Mouse (Mus musculus) effector memory CD4-positive, alpha-beta T cell, adult 5 months (primary cell): Measurements from ENCODE around the gene Yaf2. TPM values are rescaled to one million over a fixed set of nuclear protein-coding genes. Genes with fewer than 3 reads are reported as not detected.

ENCODE experiments used
- polyA plus RNA-seq: library from polyadenylated mRNA; unstranded; fragments of 100-300 nt; shearing (Covaris generic); gene quantifications from one replicate; pipeline ENCODE4 v1.2.1, GENCODE M21; 2017

Gene Yaf2
- polyA plus RNA-seq = 68.2 TPM

DNA sequence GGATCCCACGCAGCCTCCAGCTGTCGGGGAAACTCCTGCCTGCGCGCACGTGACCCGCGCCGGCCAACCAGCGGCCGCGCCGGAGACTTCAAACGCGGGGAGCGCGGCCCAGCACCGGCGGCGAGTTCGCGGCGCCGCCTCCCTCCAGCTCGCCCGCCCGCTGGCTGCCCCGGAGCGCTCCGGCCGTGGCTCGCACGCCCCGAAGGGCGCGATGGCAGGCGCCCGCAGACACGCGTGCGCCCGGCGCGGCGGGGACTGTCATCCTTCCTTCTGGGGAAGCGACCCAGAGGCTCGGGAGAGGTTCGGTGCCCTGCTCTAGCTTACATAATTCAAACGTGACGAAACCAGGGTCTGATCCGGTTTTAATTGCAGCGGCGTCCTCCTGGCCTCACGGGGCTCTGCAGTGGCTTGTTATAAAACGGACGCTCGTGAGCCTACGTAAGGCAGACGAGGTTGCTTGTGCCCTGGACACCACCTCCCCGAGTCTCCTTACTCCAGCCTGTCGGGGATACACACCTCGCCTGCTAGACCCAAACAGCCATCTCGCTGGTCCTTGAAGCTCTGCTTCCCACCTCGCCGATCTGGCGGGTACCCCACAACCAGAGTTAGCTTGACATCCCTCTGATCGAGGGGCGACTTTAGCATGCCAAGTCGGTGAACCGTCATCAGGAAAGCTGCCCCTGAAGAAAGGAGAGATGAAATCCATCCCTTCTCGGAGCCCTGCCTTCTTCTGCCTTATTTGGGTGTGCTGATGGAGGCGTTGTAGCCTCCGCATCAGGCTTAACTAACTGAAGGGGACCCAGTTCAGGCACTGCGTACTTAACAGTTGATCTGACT, at the start of gene Yaf2:
Yaf2 (minus strand) TSS at position 11 of the 837 bp plus-strand sequence.

DNA sequence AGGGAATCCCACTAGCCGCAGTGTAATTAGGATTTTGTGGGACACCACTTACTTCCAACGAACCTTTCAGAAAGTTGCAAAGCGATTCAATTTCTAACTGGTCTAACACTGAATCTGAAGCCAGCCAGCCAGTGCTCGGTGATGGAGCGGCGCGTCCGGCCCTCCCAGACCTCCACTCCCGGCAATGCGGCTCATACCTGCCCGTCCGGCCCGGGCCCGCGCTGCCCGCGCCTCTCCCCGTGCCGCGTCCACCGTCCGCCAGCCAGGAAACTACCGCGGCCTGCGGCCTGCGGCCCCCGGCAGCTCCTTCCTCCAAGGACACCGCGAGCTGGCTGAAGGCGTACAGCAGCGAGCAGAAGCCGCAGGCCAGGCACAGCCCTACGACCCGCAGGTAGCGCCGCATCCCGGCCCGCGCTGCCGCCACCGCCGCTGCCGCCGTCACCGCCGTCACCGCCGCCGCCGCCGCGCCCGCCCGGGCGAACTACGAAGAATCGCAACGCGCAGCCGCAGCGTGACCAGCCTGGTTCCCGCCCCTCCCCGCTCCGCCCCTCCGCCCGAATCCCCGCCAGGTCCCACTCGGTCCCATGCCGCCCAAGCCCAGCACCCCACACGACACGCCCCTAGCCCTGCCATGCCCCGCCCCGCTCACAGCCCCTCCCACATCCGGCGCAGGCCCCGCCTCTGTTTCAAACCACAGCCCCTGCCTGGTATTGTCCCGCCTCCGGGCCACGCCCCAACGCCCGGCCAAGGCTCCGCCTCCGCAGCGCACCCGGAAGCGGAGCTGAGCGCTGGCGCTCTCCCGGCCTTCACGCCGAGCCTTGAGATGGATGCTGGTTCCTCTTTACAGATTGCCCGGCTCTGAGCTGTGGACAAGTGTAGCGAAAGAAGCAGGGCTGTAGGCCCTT, 61.8 kb downstream of the Yaf2 start, which contains the start of gene Gxylt1:
Gxylt1 (minus strand) TSS at position 501 of the 905 bp plus-strand sequence.

Other genes starting within 250 kb of the Yaf2 start
- gene Gxylt1, start 61.8 kb downstream of the Yaf2 start, polyA plus RNA-seq = 34.6 TPM
- 88.6 TPM for gene Zcrb1, start 61.4 kb upstream of the Yaf2 start, polyA plus RNA-seq
- gene Pphln1, start 61.4 kb upstream of the Yaf2 start, polyA plus RNA-seq = 33.7 TPM